Mouse (Mus musculus): Measurements from ENCODE around the gene Mthfr.

The Mthfr gene

DNA sequence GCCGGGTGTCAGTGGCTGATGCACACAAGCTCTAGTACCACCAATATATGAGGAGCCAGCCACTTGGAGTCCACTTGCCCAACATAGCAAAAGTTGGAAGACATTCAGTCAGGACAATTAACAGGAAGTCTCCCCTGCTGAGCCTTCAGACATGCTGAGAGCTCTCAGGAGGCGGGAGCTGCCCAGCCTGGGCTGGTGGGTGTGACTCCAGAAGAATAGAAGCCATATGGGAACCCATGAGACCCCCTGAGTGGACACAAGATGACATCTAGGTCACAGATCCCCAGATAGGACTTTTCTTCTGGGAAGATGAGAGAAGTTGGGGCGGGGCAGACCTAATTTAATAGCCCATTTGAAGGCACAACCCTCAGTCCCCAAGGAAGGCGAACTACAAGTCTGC lies 50.3 kb downstream of the Mthfr start:
- DNase-seq (ENCODE audit: low read depth, low spot score) = no peak

DNA sequence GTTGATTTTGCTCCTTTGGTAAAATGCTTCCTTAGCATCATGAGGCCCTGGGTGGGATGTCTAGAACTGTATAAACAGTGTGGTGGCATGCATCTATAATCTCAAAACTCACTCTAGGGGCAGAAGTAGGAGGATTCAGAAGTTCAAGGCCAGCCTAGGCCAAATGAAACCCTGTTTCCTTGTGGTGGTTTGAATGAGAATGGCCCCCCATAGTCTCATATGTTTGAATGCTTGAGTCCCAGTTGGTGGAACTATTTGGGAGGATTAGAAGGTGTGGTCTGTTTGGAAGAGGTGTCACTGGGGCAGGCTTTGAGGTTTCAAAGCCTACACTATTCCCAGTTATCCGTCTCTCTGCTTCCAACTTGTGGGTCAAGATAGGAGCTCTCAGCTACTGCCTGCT lies 52.3 kb downstream of the Mthfr start:
- DNase-seq (ENCODE audit: low read depth, low spot score) = no peak

DNA sequence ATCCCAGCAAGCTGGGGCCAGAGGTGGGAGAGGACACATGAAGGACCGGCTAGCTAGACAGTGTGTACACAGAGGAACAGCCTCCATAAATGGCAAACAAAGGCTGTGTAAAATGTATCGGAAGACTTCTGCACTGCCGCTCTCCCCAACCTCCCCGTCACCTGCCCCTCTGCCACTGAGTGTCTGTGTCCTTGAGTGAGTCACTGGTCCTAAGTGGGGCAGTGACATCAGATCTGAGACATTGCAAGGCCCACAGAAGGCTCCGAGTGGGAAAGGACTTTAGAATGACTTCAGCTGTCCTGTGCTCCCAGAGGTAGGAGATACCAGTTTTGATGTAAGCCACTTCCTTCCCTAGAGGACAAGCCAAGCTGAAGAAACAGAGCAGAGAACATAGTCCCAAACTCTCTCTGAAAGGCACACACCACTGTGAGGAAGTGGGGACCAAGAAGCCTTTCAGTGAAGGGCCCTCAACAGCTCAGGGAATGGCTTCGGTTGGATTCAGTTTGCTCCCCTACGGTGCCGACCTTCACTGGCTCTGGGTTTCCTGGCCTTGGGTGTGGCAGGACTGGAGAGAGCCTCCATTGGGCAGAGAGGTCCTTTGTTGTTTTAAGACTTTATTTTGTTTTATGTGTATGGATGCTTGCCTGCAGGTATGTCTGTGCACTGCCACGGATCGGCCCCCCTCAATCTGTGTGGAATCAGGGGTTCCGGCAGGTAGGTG lies 53.8 kb downstream of the Mthfr start:
- DNase-seq (ENCODE audit: low read depth, low spot score) = no peak

DNA sequence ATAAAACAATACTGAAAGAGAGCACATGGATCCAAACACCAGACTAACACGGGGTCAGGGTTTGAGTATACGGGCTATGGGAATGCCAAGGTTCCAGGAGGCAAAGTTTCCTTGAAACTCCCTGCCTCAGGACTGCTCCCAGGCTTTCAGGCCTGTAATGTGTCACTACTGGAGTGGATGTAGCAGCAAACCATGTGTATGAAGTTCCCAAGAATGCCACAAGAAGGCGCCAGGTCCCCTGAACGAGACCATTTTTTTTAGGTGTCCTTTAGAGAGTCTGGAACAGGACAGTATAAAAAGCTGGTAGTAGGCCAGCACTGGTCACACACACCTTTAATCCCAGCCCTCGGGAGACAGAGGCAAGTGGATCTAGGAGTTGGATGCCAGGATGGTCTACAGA lies 55.3 kb downstream of the Mthfr start:
- no peak for DNase-seq (ENCODE audit: low read depth, low spot score)

DNA sequence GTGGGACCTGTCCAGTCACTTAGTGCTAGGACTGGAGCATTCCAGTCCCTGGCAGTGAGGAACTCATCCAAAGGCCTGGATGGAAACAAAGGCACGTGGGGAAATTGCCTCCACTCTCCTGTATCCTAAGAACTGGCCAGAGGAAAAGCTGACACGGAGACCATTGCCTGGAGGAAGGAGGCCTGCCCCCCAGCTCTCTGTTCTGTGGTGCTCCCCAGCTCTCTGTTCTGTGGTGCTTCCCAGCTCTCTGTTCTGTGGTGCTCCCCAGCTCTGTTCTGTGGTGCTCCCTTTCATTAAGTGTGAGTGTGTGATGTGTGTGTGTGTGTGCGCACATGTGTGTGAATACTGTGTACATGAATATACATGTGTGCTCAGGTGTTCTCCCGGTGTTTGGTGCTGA lies 56.2 kb downstream of the Mthfr start:
- no peak for DNase-seq (ENCODE audit: low read depth, low spot score)

DNA sequence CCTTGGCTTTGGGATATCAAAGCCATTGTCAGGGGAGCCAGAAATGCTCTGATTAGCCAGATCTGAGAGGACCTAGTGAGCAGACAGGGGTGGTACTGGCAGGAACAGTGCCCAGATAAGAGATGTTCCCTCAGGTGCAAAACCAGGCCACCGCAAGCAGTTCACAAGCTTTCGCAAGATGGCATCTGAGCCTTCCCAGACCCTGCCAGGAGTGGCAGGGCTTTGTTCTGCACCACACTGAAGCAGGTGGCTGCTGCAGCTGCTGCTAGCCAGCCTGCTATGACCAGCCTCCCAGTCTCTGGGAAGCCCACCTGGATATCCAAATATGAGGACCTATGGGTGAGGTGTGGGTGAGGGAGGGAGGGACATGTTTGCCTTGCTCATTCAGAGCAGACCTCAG lies 59.1 kb downstream of the Mthfr start:
- DNase-seq (ENCODE audit: low read depth, low spot score) = no peak

DNA sequence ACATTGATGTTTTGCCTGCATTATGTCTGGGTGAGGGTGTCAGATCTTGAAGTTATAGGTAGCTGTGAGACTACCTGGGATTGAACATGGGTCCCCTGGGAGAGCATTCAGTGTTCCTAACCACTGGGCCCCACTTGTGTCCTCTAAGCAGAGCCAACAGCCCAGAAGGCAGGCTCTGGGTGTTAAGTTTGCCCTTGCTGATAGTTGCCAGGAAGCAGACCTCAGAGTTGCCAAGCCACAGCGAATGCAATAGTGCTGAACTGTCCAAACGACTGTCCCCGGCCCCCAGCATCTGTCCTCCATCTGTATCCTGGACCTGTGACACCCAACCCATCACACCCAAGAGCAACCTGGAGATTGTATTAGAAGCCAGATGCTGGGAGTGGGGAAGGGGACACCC lies 59.8 kb downstream of the Mthfr start:
- DNase-seq (ENCODE audit: low read depth, low spot score) = no peak

DNA sequence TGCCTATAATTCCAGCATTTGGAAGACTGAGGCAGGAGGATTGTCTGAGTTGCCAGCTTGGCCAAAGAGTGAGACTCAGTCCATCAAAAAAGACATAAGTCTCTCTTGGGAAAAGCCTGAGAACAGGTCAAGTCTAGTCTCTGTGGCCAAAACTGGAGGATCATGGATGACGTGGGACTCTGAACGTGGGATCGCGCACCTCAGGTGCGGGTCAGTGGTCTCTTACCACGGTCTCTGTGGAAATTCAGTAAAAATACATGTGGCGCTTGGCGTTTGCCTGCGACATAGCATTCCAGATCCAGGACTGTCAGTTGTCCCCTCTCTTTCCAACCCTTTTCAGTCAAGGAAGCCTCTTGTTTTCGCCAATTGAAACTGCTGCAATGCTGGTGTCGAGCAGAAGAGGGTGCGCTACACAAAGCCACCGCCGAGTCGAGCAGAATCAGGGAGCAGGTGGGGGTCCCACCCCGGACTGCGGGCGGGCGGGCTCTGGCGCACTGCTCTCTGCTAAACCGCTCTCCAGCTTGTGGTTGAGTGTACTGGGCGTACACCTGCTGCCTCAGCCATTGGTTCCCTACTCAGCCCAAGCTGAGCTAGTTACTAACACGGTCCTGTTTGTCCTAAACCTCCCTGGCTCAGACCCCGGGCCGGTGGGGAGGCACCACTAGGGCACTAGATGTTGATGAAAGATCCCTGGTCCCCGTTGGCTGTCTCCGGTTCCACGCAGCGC lies 63.1 kb downstream of the Mthfr start:
- no peak for DNase-seq (ENCODE audit: low read depth, low spot score)

DNA sequence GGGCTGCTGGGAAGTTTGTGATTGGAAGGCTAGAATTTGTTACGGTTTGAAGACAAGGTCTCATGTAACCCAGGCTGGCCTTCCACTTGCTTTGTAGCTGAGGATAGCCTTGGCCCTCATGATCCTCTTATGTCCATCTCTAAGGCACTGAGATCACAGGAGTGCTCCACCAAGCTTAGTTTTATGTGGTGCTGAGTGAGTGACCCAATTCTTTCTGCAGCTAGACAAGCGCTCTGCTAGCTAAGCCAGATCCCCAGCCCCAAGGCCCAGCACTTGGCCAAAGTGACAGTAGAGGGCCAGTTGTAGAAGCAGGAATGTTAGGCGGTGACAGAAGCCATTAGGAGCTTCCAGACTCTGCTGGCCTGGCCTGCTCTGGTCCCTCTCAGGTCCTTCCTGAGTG lies 65.3 kb downstream of the Mthfr start:
- no peak for DNase-seq (ENCODE audit: low read depth, low spot score)

DNA sequence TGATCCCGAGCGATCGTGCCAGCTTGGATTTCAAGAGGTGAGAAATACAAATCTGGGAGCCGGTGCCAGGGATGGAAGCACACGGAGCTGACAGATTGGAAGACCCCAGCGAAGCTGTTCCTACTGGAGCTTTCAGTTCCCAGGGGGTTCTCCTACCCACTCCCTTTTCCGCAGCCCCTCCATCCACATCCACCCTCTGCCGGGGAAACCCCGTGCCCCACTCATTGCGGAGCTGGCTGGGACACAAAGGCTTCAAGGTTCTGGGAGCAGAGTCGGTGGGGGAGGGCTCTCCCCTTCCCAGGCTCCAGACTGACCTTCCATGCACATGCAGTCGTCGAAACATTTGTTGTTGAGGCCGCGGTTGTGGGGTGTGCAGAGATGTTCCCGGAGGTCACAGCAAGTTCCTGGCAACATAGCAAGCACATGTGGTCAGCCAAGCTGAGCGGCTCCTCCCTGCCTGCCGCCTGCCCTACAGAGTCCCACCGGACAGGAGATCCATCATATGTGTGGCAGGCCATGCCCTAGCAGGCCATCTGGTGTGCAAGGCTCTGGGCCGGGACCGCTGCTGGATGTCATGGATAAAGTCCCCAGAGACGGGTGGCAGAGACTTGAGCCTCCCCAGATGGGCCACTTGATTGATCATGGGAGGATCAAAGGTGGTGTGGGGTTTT lies 68.9 kb downstream of the Mthfr start:
- no peak for DNase-seq (ENCODE audit: low read depth, low spot score)

DNA sequence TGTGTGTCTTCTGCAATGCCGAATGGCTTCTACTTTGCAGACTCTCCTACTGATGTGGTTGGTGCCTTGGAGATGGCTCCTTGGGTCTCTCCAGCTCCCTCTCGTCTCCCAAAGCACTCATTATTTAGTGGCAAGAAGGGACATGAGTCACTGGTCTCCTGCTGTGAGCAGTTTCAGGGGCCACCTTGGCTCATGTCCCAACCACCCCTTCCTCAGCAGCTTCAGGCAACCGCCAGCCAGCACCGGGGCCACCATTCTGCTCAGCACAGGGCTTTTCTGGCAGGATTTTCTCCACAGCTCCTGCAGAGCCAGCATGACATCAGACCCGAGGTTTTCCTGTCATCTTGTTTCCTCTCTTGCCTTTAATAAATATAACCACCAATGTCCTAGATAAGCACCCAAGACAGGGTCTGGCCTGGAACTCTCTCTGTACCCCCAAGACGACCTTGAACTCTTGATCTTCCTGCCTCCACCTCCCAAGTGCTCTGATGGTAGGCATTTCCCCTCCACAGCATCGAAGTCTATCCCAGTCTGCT lies 69.8 kb downstream of the Mthfr start:
- no peak for DNase-seq (ENCODE audit: low read depth, low spot score)

All from telencephalon, adult 2 months (tissue).